In the genomic region with DNA sequence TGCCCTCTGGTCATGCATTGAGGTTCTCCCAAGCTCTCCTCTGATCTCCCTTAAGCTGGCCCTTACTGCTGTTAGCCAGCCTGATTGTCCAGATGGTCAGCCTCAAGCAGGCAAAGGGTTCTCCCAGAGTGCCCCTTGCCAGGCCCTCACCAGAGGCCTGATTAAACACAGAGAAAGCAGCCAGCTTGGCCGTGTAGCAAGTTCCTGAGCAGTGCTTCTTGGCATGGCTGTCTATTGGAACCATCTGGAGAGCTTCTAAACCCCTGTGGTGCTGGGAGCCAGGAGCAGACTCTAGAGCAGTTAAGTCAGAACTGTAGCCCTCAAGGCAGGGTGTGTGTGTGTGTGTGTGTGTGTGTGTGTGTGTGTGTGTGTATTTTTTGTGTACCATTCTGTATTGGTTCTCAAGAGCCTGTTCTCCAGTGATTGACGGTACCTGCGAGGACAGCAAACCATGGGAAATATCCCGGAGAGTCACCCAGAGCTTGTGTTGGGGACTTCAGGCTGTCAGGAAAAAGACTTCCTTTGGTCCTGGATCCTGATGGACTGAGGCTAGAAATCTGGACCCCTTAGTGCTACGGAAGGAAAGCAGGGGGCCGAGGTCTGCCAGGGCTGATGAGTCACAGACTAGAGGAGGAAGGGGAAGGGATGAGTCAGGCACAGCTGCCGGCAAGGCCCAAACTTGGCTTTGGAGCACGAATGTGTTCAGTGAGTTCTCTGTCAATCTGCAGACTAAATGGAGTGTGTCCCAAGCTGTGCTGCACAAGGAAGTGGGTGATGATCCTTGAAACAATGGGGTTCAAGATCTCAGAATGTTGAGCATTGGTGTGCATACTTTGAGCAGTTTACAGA, we compare ENCODE assay signal across 8 mouse cellular contexts. TPM values are rescaled to one million over a fixed set of nuclear protein-coding genes. Genes with fewer than 3 reads are reported as not detected.
A peak's percentile ranks its signal among the peaks of the same experiment; 100 is the strongest.
DNase-seq lines count a peak whose midpoint lies in the region; ATAC-seq and TF ChIP-seq lines count a peak whose summit lies in the region.

No protein-coding gene starts in this region.

- peaks cover 22% of the 10 kb centered on the region for H3K4me1 ChIP-seq in kidney, embryonic 14.5 days (ENCODE audit: control insufficient read depth, insufficient read depth, low read length)
- H3K4me1 ChIP-seq in heart, adult 2 months (ENCODE audit: control insufficient read depth, insufficient read depth, low read length) = peaks cover 40% of the 10 kb centered on the region
- H3K4me1 ChIP-seq in liver, embryonic 12.5 days = peaks cover 18% of the 10 kb centered on the region
- peaks cover 23% of the 10 kb centered on the region for H3K4me1 ChIP-seq in neural tube, embryonic 15.5 days

- no peaks in the 10 kb centered on the region for H3K79me2 ChIP-seq in heart, adult 2 months (replicated peaks; ENCODE audit: control insufficient read depth, insufficient read depth, low read length)

- no peaks in the 10 kb centered on the region for H3K9me3 ChIP-seq in kidney, embryonic 14.5 days (ENCODE audit: control insufficient read depth, low read length)
- no peaks in the 10 kb centered on the region for H3K9me3 ChIP-seq in liver, embryonic 12.5 days (replicated peaks)
- no peaks in the 10 kb centered on the region for H3K9me3 ChIP-seq in neural tube, embryonic 15.5 days (replicated peaks)

- 0 out of 2 replicates have a peak overlapping the region, but pooled peaks have one; percentile 28 for H3K9ac ChIP-seq in kidney, embryonic 14.5 days (ENCODE audit: low read depth, low read length)
- no peak overlapping the region; the same call in 1 of the 2 replicates for H3K9ac ChIP-seq in heart, adult 2 months (ENCODE audit: low read depth, low read length)
- H3K9ac ChIP-seq in liver, embryonic 12.5 days = no peak overlapping the region
- H3K9ac ChIP-seq in neural tube, embryonic 15.5 days (replicated peaks) = no peak overlapping the region

- ATAC-seq in kidney, embryonic 14.5 days (ENCODE audit: low FRiP score, low TSS enrichment) = no peak
- no peak for ATAC-seq in liver, embryonic 12.5 days
- ATAC-seq in neural tube, embryonic 15.5 days (ENCODE audit: low FRiP score) = no peak

- H3K36me3 ChIP-seq in kidney, embryonic 14.5 days (ENCODE audit: control insufficient read depth, insufficient read depth, low read length) = no peaks in the 10 kb centered on the region
- no peaks in the 10 kb centered on the region; the same call in 1 of the 2 replicates for H3K36me3 ChIP-seq in heart, adult 2 months (ENCODE audit: control insufficient read depth, insufficient read depth, low read length)
- no peaks in the 10 kb centered on the region for H3K36me3 ChIP-seq in liver, embryonic 12.5 days
- H3K36me3 ChIP-seq in neural tube, embryonic 15.5 days = no peaks in the 10 kb centered on the region

- no peaks in the 10 kb centered on the region for H3K27me3 ChIP-seq in kidney, embryonic 14.5 days (ENCODE audit: control insufficient read depth, insufficient read depth, low read length)
- no peaks in the 10 kb centered on the region for H3K27me3 ChIP-seq in heart, adult 2 months (ENCODE audit: control insufficient read depth, insufficient read depth, low read length)
- no peaks in the 10 kb centered on the region for H3K27me3 ChIP-seq in liver, embryonic 12.5 days (replicated peaks)
- no peaks in the 10 kb centered on the region for H3K27me3 ChIP-seq in neural tube, embryonic 15.5 days (replicated peaks)

- peak overlapping the region; percentile 81 for H3K27ac ChIP-seq in kidney, embryonic 14.5 days (ENCODE audit: low read depth, low read length)
- peak overlapping the region; percentile 82 for H3K27ac ChIP-seq in heart, adult 2 months
- peak overlapping the region; percentile 55; the same call in 1 of the 2 replicates for H3K27ac ChIP-seq in liver, embryonic 12.5 days
- H3K27ac ChIP-seq in neural tube, embryonic 15.5 days (replicated peaks) = peak overlapping the region; percentile 54

- no peak for TF ChIP-seq CTCF in heart, adult 2 months (IDR thresholded peaks at IDR 0.05)

- no peak overlapping the region for H3K4me3 ChIP-seq in kidney, embryonic 14.5 days (ENCODE audit: low read length)
- no peak overlapping the region for H3K4me3 ChIP-seq in heart, adult 2 months
- no peak overlapping the region for H3K4me3 ChIP-seq in liver, embryonic 12.5 days
- no peak overlapping the region for H3K4me3 ChIP-seq in neural tube, embryonic 15.5 days (replicated peaks)

- TF ChIP-seq EP300 in heart, adult 2 months (IDR thresholded peaks at IDR 0.05; ENCODE audit: insufficient read depth, low read depth, low read length) = 0 out of 2 replicates have a peak, but pooled peaks have one; percentile 48

- WGBS in kidney, embryonic 14.5 days = 52% methylated on average over 8 of the region's 8 CpGs
- 27% methylated on average over 8 of the region's 8 CpGs for WGBS in heart, adult 2 months
- WGBS in liver, embryonic 12.5 days (ENCODE audit: insufficient replicate concordance) = 46% methylated on average over 8 of the region's 8 CpGs
- WGBS in neural tube, embryonic 15.5 days = 73% methylated on average over 8 of the region's 8 CpGs

- no peak overlapping the region for H3K4me2 ChIP-seq in kidney, embryonic 14.5 days (replicated peaks; ENCODE audit: low read depth, low read length)
- no peak overlapping the region for H3K4me2 ChIP-seq in liver, embryonic 12.5 days
- no peak overlapping the region for H3K4me2 ChIP-seq in neural tube, embryonic 15.5 days

- intact Hi-C loops in heart, adult 2 months (cut with DNase I) = no loop called here

- no peak for TF ChIP-seq POLR2A in heart, adult 2 months (IDR thresholded peaks at IDR 0.05; ENCODE audit: insufficient read depth, low read depth, low read length)

- DNase-seq in kidney, adult 11 months = no peak
- peak; percentile 91 to 92 for DNase-seq in cerebellum, postnatal 25 days
- peak; percentile 73 to 85 for DNase-seq in heart, adult 2 months
- peak; percentile 68 for DNase-seq in kidney, postnatal 14 days
- no peak for DNase-seq in c-Kit-positive CD71-positive TER-119-positive erythroid progenitor cells, embryonic 14.5 days (ENCODE audit: low spot score)

RNA-seq across cellular contexts. Expression of a gene that starts 18.2 kb away (rescaled TPM):
- not detected in 2 replicates for polyA plus RNA-seq in kidney, embryonic 14.5 days (2014; fragmentation: Nextera tagmentation; extraction: Ambion mirVana)
- total RNA-seq in heart, adult 2 months (2021) = under 1 TPM; 0.20 to 0.42 TPM
- not detected in 2 replicates for polyA plus RNA-seq in heart, adult 2 months (2012; rRNA removed)
- polyA plus RNA-seq in liver, embryonic 12.5 days (2016; fragmentation: Nextera tagmentation; extraction: Ambion mirVana) = 0.11 and 0.20 TPM in 2 replicates
- polyA plus RNA-seq in neural tube, embryonic 15.5 days (2015; fragmentation: Nextera tagmentation; extraction: Ambion mirVana) = 1.1 and 1.3 TPM in 2 replicates

RNA-seq across cellular contexts. Expression of a gene that starts 27.8 kb away (rescaled TPM):
- 7.2 and 9.8 TPM in 2 replicates for polyA plus RNA-seq in kidney, embryonic 14.5 days (2014; fragmentation: Nextera tagmentation; extraction: Ambion mirVana)
- total RNA-seq in heart, adult 2 months (2021) = 1 to 10 TPM; 1.6 to 2.3 TPM
- polyA plus RNA-seq in heart, adult 2 months (2012; rRNA removed) = 0.85 and 1.4 TPM in 2 replicates
- polyA plus RNA-seq in liver, embryonic 12.5 days (2016; fragmentation: Nextera tagmentation; extraction: Ambion mirVana) = 11.6 and 11.9 TPM in 2 replicates
- 1.7 and 1.8 TPM in 2 replicates for polyA plus RNA-seq in neural tube, embryonic 15.5 days (2015; fragmentation: Nextera tagmentation; extraction: Ambion mirVana)

RNA-seq across cellular contexts. Expression of a gene that starts 34.4 kb away (rescaled TPM):
- polyA plus RNA-seq in kidney, embryonic 14.5 days (2014; fragmentation: Nextera tagmentation; extraction: Ambion mirVana) = 0.33 and 0.61 TPM in 2 replicates
- total RNA-seq in heart, adult 2 months (2021) = under 1 TPM in 1 of 2 experiments, not detected in 1; 0.23 TPM
- 0.41 and 0.73 TPM in 2 replicates for polyA plus RNA-seq in heart, adult 2 months (2012; rRNA removed)
- 0.08 TPM in 1 of 2 replicates, not detected in the other for polyA plus RNA-seq in liver, embryonic 12.5 days (2016; fragmentation: Nextera tagmentation; extraction: Ambion mirVana)
- not detected in 2 replicates for polyA plus RNA-seq in neural tube, embryonic 15.5 days (2015; fragmentation: Nextera tagmentation; extraction: Ambion mirVana)

RNA-seq across cellular contexts. Expression of a gene that starts 36.1 kb away (rescaled TPM):
- polyA plus RNA-seq in kidney, embryonic 14.5 days (2014; fragmentation: Nextera tagmentation; extraction: Ambion mirVana) = 23.1 and 29.8 TPM in 2 replicates
- 10 to 100 TPM; 21.4 to 22.7 TPM for total RNA-seq in heart, adult 2 months (2021)
- polyA plus RNA-seq in heart, adult 2 months (2012; rRNA removed) = 27.3 and 37.3 TPM in 2 replicates
- 5.6 and 5.7 TPM in 2 replicates for polyA plus RNA-seq in liver, embryonic 12.5 days (2016; fragmentation: Nextera tagmentation; extraction: Ambion mirVana)
- 13.9 and 14.5 TPM in 2 replicates for polyA plus RNA-seq in neural tube, embryonic 15.5 days (2015; fragmentation: Nextera tagmentation; extraction: Ambion mirVana)

RNA-seq across cellular contexts. Expression of a gene that starts 36.7 kb away (rescaled TPM):
- polyA plus RNA-seq in kidney, embryonic 14.5 days (2014; fragmentation: Nextera tagmentation; extraction: Ambion mirVana) = 33.4 and 42.3 TPM in 2 replicates
- 10 to 100 TPM; 14.2 to 17.9 TPM for total RNA-seq in heart, adult 2 months (2021)
- 35.4 and 48.4 TPM in 2 replicates for polyA plus RNA-seq in heart, adult 2 months (2012; rRNA removed)
- 18.3 and 20.9 TPM in 2 replicates for polyA plus RNA-seq in liver, embryonic 12.5 days (2016; fragmentation: Nextera tagmentation; extraction: Ambion mirVana)
- 31.0 and 35.8 TPM in 2 replicates for polyA plus RNA-seq in neural tube, embryonic 15.5 days (2015; fragmentation: Nextera tagmentation; extraction: Ambion mirVana)

Comparison
In these comparisons a context has a peak if more than half of its experiments do, and no peak if none do; other contexts are left out.
1. DNase-seq: peak in cerebellum, postnatal 25 days (2 of 2), heart, adult 2 months (2 of 2) and kidney, postnatal 14 days (single experiment); none in kidney, adult 11 months (single experiment) and c-Kit-positive CD71-positive TER-119-positive erythroid progenitor cells, embryonic 14.5 days (single experiment).
2. Peak in every context shown above with its lines, with median percentiles within 50 percentile points of each other: H3K27ac ChIP-seq.